Mouse (Mus musculus) midbrain, embryonic 14.5 days (tissue): Measurements from ENCODE around the gene Vnn1. TPM values are rescaled to one million over a fixed set of nuclear protein-coding genes. Genes with fewer than 3 reads are reported as not detected.

ENCODE experiments used
- ATAC-seq: fragments of 200-750 bp; cut with Nextera tagmentation; 2 replicates; pipeline ENCODE4 v1.8.0; 2017; ENCODE audit warnings: moderate number of reproducible peaks, moderate library complexity; ENCODE audit not compliant: low FRiP score, low TSS enrichment
- DNase-seq: peaks from one replicate; pipeline ENCODE4 v3.0.0-alpha.2; 2015
- H3K27ac ChIP-seq: fragments of 300-500 bp; sonication (generic); replicated peaks from 2 replicates; pipeline ENCODE4 v1.5.1; 2014; ENCODE audit warnings: mild to moderate bottlenecking, low read depth, low read length, moderate library complexity
- H3K27me3 ChIP-seq: fragments of 300-500 bp; sonication (generic); 2 replicates; pipeline ENCODE4 v1.6.1; 2014; ENCODE audit warnings: low read length, control low read depth, mixed read lengths; ENCODE audit not compliant: control insufficient read depth, insufficient read depth
- H3K36me3 ChIP-seq: fragments of 300-500 bp; sonication (generic); 2 replicates; pipeline ENCODE4 v1.6.1; 2014; ENCODE audit warnings: low read length, control low read depth; ENCODE audit not compliant: control insufficient read depth, insufficient read depth
- H3K4me1 ChIP-seq: fragments of 300-500 bp; sonication (generic); 2 replicates; pipeline ENCODE4 v1.6.1; 2014; ENCODE audit warnings: mild to moderate bottlenecking, antibody characterized with exemption, low read length, control low read depth; ENCODE audit not compliant: control insufficient read depth, insufficient read depth
- H3K4me2 ChIP-seq: fragments of 300-500 bp; sonication (generic); 2 replicates; pipeline ENCODE4 v1.6.1; 2014; ENCODE audit warnings: mild to moderate bottlenecking, low read length, moderate library complexity
- H3K4me3 ChIP-seq: fragments of 300-500 bp; sonication (generic); replicated peaks from 2 replicates; pipeline ENCODE4 v1.5.1; 2014; ENCODE audit warnings: low read depth, low read length
- H3K9ac ChIP-seq: fragments of 300-500 bp; sonication (generic); replicated peaks from 2 replicates; pipeline ENCODE4 v1.6.1; 2014; ENCODE audit warnings: mild to moderate bottlenecking, low read length, moderate library complexity
- H3K9me3 ChIP-seq: fragments of 300-500 bp; sonication (generic); 2 replicates; pipeline ENCODE4 v1.6.1; 2016; ENCODE audit warnings: low read length, control low read depth, mixed read lengths; ENCODE audit not compliant: control insufficient read depth
- WGBS: fragments of 180-500 bp; shearing (Covaris S2); extraction: QIAGEN DNeasy Blood & Tissue Kit; methylation state at CpG from one replicate; pipeline ENCODE4 v1.1.7; 2014; 5-methylcytosine and 5-hydroxymethylcytosine counted together
- polyA plus RNA-seq: library from polyadenylated mRNA; unstranded; fragments of >200 nt; fragmentation: Nextera tagmentation; extraction: Ambion mirVana; gene quantifications from 2 replicates; pipeline ENCODE4 v1.2.1, GENCODE M21; 2014

Vnn1 gene
- polyA plus RNA-seq, 1 experiment from 2014 or later: 0.08 TPM

GRCm38 (mm10) chr10:23948026-23948425 lies 53.5 kb downstream of the Vnn1 start:
- H3K36me3 ChIP-seq: no peaks in the 10 kb centered on the region
- H3K9me3 ChIP-seq: no peaks in the 10 kb centered on the region
- 62% methylated on average over 7 of the region's 7 CpGs for WGBS
- peak; percentile 13 for DNase-seq
- H3K4me1 ChIP-seq: no peaks in the 10 kb centered on the region
- no peak overlapping the region for H3K4me3 ChIP-seq
- no peaks in the 10 kb centered on the region for H3K27me3 ChIP-seq
- no peak overlapping the region for H3K9ac ChIP-seq
- H3K4me2 ChIP-seq: no peak overlapping the region
- no peak for ATAC-seq
- H3K27ac ChIP-seq: no peak overlapping the region

DNA sequence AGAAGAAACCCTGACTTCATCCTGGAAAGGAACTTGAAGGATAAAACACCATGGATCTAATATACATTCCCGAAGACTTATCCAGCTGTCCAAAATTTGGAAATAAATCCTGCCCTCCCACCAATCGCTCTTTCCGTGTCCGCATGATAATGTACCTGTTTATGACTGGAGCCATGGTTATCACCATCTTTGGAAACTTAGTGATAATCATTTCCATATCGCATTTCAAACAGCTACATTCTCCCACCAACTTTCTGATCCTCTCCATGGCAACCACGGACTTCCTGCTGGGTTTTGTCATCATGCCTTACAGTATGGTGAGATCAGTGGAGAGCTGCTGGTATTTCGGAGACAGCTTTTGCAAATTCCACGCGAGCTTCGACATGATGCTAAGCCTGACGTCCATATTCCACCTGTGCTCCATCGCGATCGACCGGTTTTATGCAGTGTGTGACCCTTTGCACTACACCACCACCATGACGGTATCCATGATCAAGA lies 55.1 kb downstream of the Vnn1 start, which contains the start of gene Taar3:
TSS of gene Taar3 (plus strand) at position 51 of the 498 bp plus-strand sequence.
- no peaks in the 10 kb centered on the region for H3K4me1 ChIP-seq
- WGBS: 85% methylated on average over 16 of the region's 16 CpGs
- no peaks in the 10 kb centered on the region for H3K9me3 ChIP-seq
- H3K4me2 ChIP-seq: no peak within 1 kb of the TSS
- ATAC-seq: no peak
- H3K27me3 ChIP-seq: no peaks in the 10 kb centered on the region
- no peaks in the 10 kb centered on the region for H3K36me3 ChIP-seq
- no peak within 1 kb of the TSS for H3K27ac ChIP-seq
- no peak within 1 kb of the TSS for H3K9ac ChIP-seq
- H3K4me3 ChIP-seq: no peak within 1 kb of the TSS
- DNase-seq: no peak

GRCm38 (mm10) chr10:23951714-23952113 lies 57.2 kb downstream of the Vnn1 start:
- no peak overlapping the region for H3K27ac ChIP-seq
- 94% methylated on average over 6 of the region's 6 CpGs for WGBS
- no peaks in the 10 kb centered on the region for H3K9me3 ChIP-seq
- no peaks in the 10 kb centered on the region for H3K4me1 ChIP-seq
- no peak overlapping the region for H3K9ac ChIP-seq
- H3K36me3 ChIP-seq: no peaks in the 10 kb centered on the region
- no peak for ATAC-seq
- H3K4me2 ChIP-seq: no peak overlapping the region
- no peak overlapping the region for H3K4me3 ChIP-seq
- DNase-seq: no peak
- H3K27me3 ChIP-seq: no peaks in the 10 kb centered on the region

Other genes with a start within 250 kb of the Vnn1 start
- 119 and 123 TPM in 2 replicates for gene Rps12, start 107.4 kb upstream of the Vnn1 start, polyA plus RNA-seq
- gene Slc18b1, start 97.7 kb upstream of the Vnn1 start, polyA plus RNA-seq: 16.4 and 21.2 TPM in 2 replicates
- not detected in 2 replicates for gene Vnn3, start 43.2 kb upstream of the Vnn1 start, polyA plus RNA-seq
- gene Taar1, start 25.7 kb downstream of the Vnn1 start, polyA plus RNA-seq: not detected in 2 replicates
- not detected in 2 replicates for gene Taar2, start 43.9 kb downstream of the Vnn1 start, polyA plus RNA-seq
- not detected in 2 replicates for gene Taar3, start 54.9 kb downstream of the Vnn1 start, polyA plus RNA-seq
- gene Taar4, start 65.8 kb downstream of the Vnn1 start, polyA plus RNA-seq: not detected in 2 replicates
- gene Taar5, start 76.0 kb downstream of the Vnn1 start, polyA plus RNA-seq: not detected in 2 replicates
- gene Taar6, start 91.0 kb downstream of the Vnn1 start, polyA plus RNA-seq: not detected in 2 replicates
- gene Taar7a, start 98.8 kb downstream of the Vnn1 start, polyA plus RNA-seq: not detected in 2 replicates
- gene Taar7b, start 105.3 kb downstream of the Vnn1 start, polyA plus RNA-seq: not detected in 2 replicates
- not detected in 2 replicates for gene Taar7d, start 132.5 kb downstream of the Vnn1 start, polyA plus RNA-seq
- not detected in 2 replicates for gene Taar7e, start 142.9 kb downstream of the Vnn1 start, polyA plus RNA-seq
- gene Taar7f, start 154.8 kb downstream of the Vnn1 start, polyA plus RNA-seq: not detected in 2 replicates
- not detected in 2 replicates for gene Taar8a, start 181.8 kb downstream of the Vnn1 start, polyA plus RNA-seq
- not detected in 2 replicates for gene Taar8b, start 197.6 kb downstream of the Vnn1 start, polyA plus RNA-seq
- gene Taar8c, start 207.2 kb downstream of the Vnn1 start, polyA plus RNA-seq: not detected in 2 replicates
- not detected in 2 replicates for gene Taar9, start 214.8 kb downstream of the Vnn1 start, polyA plus RNA-seq